Mouse (Mus musculus): ENCODE data around the gene Fam193a. TPM values are rescaled to one million over a fixed set of nuclear protein-coding genes. Genes with fewer than 3 reads are reported as not detected.

The Fam193a gene
- 7.7 and 8.5 TPM in 2 replicates for polyA plus RNA-seq (2015; fragmentation: Nextera tagmentation; extraction: Ambion mirVana)

DNA sequence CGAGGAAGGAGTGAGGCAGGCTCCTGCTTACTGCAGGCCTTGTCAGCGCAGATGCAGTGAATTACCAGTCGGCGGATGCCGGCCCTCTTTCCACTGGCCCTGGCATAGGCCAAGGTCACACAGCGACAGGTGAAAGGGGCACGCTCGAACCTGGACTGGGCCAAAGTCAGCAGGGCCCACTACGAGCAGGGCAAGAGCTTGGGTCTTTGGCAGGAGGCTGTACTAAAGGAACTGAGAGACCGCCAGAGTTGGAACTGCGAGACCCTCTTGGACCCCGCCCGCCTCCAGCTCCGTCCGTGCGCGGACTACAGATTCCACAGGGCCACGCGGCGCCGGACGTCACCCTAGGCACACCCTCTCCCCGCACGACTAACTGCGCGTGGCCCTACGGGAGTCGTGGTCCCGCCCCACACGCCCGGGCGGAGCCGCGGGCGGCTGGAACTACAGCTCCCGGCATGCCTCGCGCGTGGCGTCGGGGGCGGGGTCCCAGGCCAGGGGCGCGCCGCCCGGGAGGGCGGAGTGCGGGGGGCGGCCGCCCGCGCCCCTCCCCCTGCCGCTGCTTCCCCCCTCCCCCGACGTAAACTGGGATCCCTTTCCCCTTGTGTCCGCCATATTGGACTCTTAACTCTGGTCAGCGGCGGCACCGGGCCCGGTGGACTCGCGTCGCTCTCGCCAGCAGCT, at the start of gene Fam193a:
Gene Fam193a (plus strand): TSS at position 593 of the 681 bp plus-strand sequence.
- H3K4me3 ChIP-seq = peak within 1 kb of the TSS; percentile 94
- H3K27ac ChIP-seq = peak within 1 kb of the TSS; percentile 91
- peak within 1 kb of the TSS; percentile 70 for H3K4me2 ChIP-seq
- H3K4me1 ChIP-seq (replicated peaks) = peaks cover 19% of the 10 kb centered on the region
- WGBS = under 1% methylated on average over 48 of the region's 64 CpGs
- no peaks in the 10 kb centered on the region for H3K9me3 ChIP-seq (replicated peaks)
- H3K27me3 ChIP-seq = no peaks in the 10 kb centered on the region
- H3K9ac ChIP-seq = peak within 1 kb of the TSS; percentile 94
- no peaks in the 10 kb centered on the region for H3K36me3 ChIP-seq
- ATAC-seq (replicated peaks; ENCODE audit: insufficient number of reproducible peaks, insufficient read depth, low FRiP score, low read depth) = peak; percentile 99

DNA sequence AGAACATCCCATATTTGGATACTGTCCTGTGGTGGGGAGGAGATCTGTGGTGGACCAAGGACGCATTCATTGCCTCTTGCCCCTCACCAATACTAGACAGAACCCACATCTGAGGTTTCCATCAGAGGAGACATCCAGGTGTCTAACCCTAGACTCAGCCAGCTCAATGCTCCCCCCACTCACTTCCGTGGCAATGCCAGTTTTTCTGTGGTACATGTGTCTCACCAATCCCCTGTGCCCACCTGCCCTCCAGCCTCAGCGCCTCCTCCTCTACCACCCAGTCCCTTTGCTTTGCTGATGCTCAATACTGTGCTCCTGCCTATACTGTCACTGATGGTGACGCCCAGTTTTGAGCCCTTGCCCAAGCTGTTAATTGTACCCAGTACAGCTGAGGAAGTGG, 48.5 kb upstream of the Fam193a start:
- 80% methylated on average over 4 of the region's 4 CpGs for WGBS
- ATAC-seq (replicated peaks; ENCODE audit: insufficient number of reproducible peaks, insufficient read depth, low FRiP score, low read depth) = no peak

DNA sequence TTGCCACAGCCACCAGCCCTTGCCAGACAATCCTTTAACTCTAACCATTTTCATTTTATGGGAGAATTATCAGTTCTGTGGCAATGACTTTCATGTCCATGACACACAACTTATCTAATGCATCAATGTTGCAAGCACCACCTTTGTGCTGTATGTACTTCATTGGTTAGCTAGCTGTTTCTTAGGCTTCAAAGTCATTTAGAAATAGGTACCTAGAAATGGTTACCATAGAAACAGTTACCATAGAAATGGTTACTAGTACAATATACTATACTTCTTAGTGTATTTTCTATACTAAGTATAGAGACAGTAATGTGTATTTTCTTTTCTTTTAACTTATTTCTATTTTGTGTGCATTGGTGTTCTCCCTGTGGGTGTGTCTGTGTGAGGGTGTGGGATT, 44.4 kb upstream of the Fam193a start:
- Histone ChIP-seq H3K9ac (no peak overlapping the region), H3K27me3 (no peaks in the 10 kb centered on the region), H3K4me3 (no peak overlapping the region), H3K4me1 (replicated peaks) (peaks cover 12% of the 10 kb centered on the region), H3K27ac (no peak overlapping the region), H3K9me3 (replicated peaks) (no peaks in the 10 kb centered on the region), H3K4me2 (no peak overlapping the region), H3K36me3 (no peaks in the 10 kb centered on the region)
- no peak for ATAC-seq (replicated peaks; ENCODE audit: insufficient number of reproducible peaks, insufficient read depth, low FRiP score, low read depth)

More for the DNA sequence above, 48.5 kb upstream of the Fam193a start:
- Histone ChIP-seq H3K36me3 (no peaks in the 10 kb centered on the region), H3K27ac (no peak overlapping the region), H3K27me3 (no peaks in the 10 kb centered on the region), H3K9ac (no peak overlapping the region), H3K4me1 (replicated peaks) (peaks cover 1% of the 10 kb centered on the region; the same call in 1 of the 2 replicates), H3K4me3 (no peak overlapping the region), H3K9me3 (replicated peaks) (no peaks in the 10 kb centered on the region), H3K4me2 (no peak overlapping the region)

DNA sequence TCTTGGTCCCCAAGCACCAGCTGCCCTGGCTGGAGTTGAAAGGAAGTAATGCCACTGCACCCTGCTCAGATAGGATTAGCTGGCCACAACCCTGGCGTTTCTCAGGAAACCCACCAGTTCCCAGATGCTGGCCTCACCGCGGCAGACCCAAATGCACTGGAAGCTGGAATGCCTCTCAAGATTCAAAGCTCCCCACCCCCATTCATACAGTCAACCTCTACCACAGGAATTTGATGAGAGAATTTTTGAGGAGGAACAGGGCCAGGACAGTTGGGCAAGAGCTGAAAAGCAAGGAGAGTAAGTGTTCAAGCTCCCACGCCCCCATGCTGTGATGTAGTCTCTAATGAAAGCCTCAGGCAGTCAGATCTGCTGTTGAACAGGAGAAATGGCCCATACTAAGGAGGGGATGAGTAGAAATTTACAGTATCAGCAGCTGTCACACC, 43.5 kb upstream of the Fam193a start:
- H3K9me3 ChIP-seq (replicated peaks) = no peaks in the 10 kb centered on the region
- H3K27ac ChIP-seq = no peak overlapping the region
- H3K36me3 ChIP-seq = no peaks in the 10 kb centered on the region
- H3K4me3 ChIP-seq = no peak overlapping the region
- H3K4me1 ChIP-seq (replicated peaks) = peaks cover 12% of the 10 kb centered on the region
- H3K9ac ChIP-seq = no peak overlapping the region
- WGBS = 21% methylated on average over 4 of the region's 4 CpGs
- H3K4me2 ChIP-seq = peak overlapping the region; percentile 70
- H3K27me3 ChIP-seq = no peaks in the 10 kb centered on the region
- ATAC-seq (replicated peaks; ENCODE audit: insufficient number of reproducible peaks, insufficient read depth, low FRiP score, low read depth) = 0 out of 2 replicates have a peak, but pooled peaks have one; percentile 18

DNA sequence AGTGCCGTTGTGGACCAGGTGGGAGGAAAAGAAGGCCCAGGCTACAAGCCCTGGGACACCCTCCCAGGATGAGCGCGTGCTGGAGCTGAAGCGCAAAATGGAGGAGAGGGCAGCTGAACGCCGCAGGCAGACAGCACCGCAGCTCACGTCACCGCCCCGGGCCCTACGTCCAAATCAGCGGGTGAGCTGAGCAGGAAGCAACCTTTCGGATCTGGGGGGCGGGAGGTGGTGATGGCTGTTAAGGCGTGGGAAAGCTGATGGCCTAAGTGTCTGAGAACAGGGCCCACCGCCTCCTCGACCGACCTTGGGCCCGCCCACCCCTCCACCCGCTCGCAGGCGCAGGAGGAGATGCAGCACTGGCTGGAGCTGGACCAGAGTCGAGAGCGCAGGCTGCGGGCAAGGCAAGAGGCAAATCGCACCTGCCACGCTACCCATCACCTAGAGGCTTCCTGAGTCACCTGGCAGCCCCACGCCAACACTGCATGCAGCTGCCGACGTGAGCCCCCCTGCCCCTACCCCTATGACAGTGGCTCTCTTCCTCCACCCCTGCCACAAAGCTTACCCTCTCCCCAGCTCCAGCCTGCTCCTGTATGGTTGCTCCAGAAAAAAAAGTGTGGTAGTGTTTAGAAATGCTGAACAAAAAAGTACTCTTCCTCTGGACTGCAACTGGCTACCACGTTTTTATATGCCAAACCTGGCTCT, 42.7 kb upstream of the Fam193a start:
- 14% methylated on average over 31 of the region's 31 CpGs for WGBS
- no peaks in the 10 kb centered on the region for H3K27me3 ChIP-seq
- peaks cover 12% of the 10 kb centered on the region for H3K4me1 ChIP-seq (replicated peaks)
- H3K36me3 ChIP-seq = no peaks in the 10 kb centered on the region
- H3K9ac ChIP-seq = peak overlapping the region; percentile 58
- H3K27ac ChIP-seq = no peak overlapping the region
- peak; percentile 64 for ATAC-seq (replicated peaks; ENCODE audit: insufficient number of reproducible peaks, insufficient read depth, low FRiP score, low read depth)
- no peaks in the 10 kb centered on the region for H3K9me3 ChIP-seq (replicated peaks)
- H3K4me2 ChIP-seq = peak overlapping the region; percentile 70
- peak overlapping the region; percentile 42 for H3K4me3 ChIP-seq

DNA sequence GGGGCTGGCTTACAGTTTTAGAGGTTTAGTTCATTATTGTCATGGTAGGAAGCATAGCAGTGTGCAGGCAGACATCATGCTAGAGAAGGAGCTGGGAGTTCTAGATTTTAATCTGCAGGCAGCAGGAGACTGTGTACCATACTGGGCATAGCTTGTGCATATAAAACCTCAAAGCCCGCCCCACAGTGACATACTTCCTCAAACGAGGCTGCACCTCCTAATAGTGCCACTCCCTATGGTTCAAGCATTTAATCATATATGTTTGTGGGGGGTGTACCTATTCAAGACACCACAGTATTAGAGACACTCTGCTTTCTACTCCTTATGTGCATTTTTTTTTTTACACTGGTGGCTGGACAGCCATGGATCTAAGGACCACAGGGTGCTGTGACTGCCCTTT, 39.6 kb upstream of the Fam193a start:
- Histone ChIP-seq H3K9ac (no peak overlapping the region), H3K27ac (no peak overlapping the region), H3K27me3 (no peaks in the 10 kb centered on the region), H3K9me3 (replicated peaks) (no peaks in the 10 kb centered on the region), H3K4me2 (no peak overlapping the region), H3K36me3 (no peaks in the 10 kb centered on the region), H3K4me1 (replicated peaks) (peaks cover 12% of the 10 kb centered on the region), H3K4me3 (no peak overlapping the region)
- no peak for ATAC-seq (replicated peaks; ENCODE audit: insufficient number of reproducible peaks, insufficient read depth, low FRiP score, low read depth)
- 74% methylated on average over 2 of the region's 2 CpGs for WGBS

DNA sequence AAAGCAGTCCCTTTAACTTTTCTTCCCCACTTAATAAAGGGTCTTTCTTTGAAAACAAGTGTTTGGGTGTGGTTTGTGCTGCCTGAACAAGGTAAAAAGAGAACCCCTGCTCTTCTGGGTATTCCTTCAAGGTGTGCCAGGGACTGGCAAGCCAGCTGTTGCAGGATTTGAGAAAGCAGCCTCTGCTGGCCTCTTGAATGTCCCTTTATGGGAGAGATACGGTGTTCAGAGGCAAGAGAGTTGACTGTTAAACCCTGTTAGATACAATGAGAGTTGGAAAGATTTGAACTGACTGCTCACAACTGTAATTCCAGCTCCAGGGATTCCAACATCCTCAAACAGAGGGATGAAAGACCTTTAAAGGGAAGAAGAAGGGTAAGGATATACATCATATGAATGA, 35.7 kb upstream of the Fam193a start:
- H3K9ac ChIP-seq = no peak overlapping the region
- ATAC-seq (replicated peaks; ENCODE audit: insufficient number of reproducible peaks, insufficient read depth, low FRiP score, low read depth) = no peak
- H3K4me1 ChIP-seq (replicated peaks) = peaks cover 13% of the 10 kb centered on the region
- H3K9me3 ChIP-seq (replicated peaks) = no peaks in the 10 kb centered on the region
- no peaks in the 10 kb centered on the region for H3K36me3 ChIP-seq
- H3K4me2 ChIP-seq = no peak overlapping the region
- H3K4me3 ChIP-seq = no peak overlapping the region
- no peak overlapping the region for H3K27ac ChIP-seq
- no peaks in the 10 kb centered on the region for H3K27me3 ChIP-seq
- 98% methylated on average over 1 of the region's 1 CpGs for WGBS

DNA sequence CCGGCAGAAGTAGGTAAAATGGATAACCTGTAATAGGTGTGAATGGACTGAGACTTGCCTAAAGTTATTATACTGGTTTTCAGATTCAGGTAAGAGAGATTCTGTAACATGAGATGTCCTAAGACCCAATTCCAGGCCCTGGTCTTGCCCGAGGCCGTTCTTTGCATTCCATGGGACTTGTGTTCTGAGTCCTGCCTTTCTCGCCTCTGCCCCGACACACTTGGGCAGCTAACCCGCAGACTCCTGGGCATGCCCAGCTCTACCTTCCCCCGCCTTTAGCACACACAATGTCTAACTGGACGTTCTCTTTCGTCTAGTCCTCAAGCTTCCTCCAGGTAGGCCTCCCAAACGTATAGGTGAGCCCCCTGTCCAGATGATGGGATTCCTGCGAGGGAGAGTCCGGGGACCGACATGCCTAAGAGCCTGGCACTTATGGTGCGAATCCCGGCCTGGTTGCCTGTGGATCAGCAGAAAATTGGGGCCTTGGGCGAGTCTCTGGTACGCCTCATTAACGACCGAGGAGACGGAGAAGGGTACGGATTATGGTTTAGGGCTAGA, 34.1 kb upstream of the Fam193a start:
- H3K4me1 ChIP-seq (replicated peaks) = peaks cover 17% of the 10 kb centered on the region
- H3K4me3 ChIP-seq = peak overlapping the region; percentile 78
- ATAC-seq (replicated peaks; ENCODE audit: insufficient number of reproducible peaks, insufficient read depth, low FRiP score, low read depth) = peak; percentile 34
- peak overlapping the region; percentile 70 for H3K4me2 ChIP-seq
- no peaks in the 10 kb centered on the region for H3K9me3 ChIP-seq (replicated peaks)
- no peaks in the 10 kb centered on the region for H3K27me3 ChIP-seq
- H3K27ac ChIP-seq = peak overlapping the region; percentile 78
- H3K9ac ChIP-seq = peak overlapping the region; percentile 68
- WGBS = 1% methylated on average over 21 of the region's 21 CpGs
- H3K36me3 ChIP-seq = no peaks in the 10 kb centered on the region

DNA sequence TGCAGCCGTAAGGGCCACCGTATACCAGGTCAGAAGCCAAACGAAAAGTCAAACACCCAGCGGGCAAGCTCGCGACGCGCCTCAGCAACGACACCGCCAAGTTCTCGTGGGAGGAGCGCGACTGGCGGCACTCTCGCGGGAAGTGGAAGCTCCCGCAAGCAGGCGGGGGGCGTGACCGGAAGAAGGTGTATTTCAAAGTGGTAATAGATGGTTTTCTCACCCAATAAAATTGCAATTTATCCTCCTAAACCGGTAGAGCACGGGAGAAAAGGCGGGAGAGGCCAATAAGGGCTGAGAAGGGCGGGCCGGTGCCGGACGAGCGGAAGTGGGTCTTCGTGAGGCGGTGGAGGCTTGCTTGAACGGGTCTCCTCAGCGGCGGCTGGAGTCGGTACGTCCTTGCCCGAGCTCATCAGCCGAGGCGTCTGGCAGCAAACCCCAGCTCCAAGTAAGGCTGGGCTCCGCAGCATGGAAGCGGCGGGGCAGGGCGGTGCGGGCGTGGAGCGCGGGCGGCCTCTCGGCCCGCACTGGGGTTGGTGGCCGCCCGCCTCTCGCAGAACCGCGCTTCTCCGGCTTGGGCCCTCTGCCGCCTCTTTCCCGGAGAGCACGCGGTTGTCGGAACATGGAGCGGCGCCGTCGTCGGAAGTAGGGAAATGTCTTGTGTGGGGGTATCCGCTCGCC, 33.5 kb upstream of the Fam193a start, which contains the start of gene Rnf4:
Gene Rnf4 (plus strand): TSS at position 193 of the 678 bp plus-strand sequence.
- ATAC-seq (replicated peaks; ENCODE audit: insufficient number of reproducible peaks, insufficient read depth, low FRiP score, low read depth) = peak; percentile 96
- Histone ChIP-seq H3K27ac (peak within 1 kb of the TSS; percentile 94), H3K9me3 (replicated peaks) (no peaks in the 10 kb centered on the region), H3K36me3 (no peaks in the 10 kb centered on the region), H3K4me2 (peak within 1 kb of the TSS; percentile 71), H3K27me3 (no peaks in the 10 kb centered on the region), H3K9ac (peak within 1 kb of the TSS; percentile 87), H3K4me3 (peak within 1 kb of the TSS; percentile 78), H3K4me1 (replicated peaks) (peaks cover 17% of the 10 kb centered on the region)
- WGBS = under 1% methylated on average over 67 of the region's 67 CpGs

DNA sequence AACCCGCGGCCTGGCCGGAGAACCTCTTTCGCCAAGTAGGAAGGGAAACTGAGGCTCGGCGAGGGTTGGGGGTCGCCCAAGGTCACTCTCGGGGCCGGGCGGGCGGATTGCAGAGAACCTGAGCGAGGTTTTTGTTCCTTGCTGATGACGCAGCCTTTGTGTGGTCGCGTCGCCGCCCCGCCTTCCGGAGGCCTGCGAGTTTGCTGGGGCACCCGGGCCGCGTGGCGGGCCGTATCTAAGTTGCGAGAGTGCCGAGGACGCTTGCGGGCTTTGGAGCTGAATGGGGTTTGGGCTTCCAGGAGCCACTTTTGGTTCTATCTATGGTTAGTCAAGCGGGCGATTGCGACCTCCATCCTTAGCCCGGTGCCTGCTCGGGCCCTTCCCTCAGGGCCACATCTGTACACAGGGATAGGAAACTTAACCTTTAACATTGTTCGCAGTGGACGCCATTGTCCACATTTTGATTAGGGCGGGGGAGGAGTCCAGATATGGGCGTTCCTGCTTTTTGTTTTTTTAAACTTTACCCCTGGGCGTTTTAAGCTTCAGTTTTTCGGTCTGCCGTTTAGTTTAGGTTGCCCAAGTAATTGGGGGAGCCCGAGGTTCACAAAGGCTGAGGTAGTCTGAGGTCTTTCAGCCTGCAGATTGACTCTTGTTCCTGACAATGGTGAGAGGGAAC, 32.8 kb upstream of the Fam193a start:
- WGBS = under 1% methylated on average over 42 of the region's 42 CpGs
- Histone ChIP-seq H3K36me3 (no peaks in the 10 kb centered on the region), H3K9ac (peak overlapping the region; percentile 87), H3K27ac (peak overlapping the region; percentile 94), H3K4me1 (replicated peaks) (peaks cover 17% of the 10 kb centered on the region), H3K4me2 (peak overlapping the region; percentile 71), H3K27me3 (no peaks in the 10 kb centered on the region), H3K4me3 (peak overlapping the region; percentile 78), H3K9me3 (replicated peaks) (no peaks in the 10 kb centered on the region)
- peak; percentile 54 for ATAC-seq (replicated peaks; ENCODE audit: insufficient number of reproducible peaks, insufficient read depth, low FRiP score, low read depth)
